Mouse (Mus musculus): Measurements from ENCODE around the gene Clic4. TPM values are rescaled to one million over a fixed set of nuclear protein-coding genes. Genes with fewer than 3 reads are reported as not detected.
"Not testable (repeated sequence)": the region's sequence is repeated elsewhere in the genome, so short reads cannot be mapped to it uniquely, and the experiment has no call there.

The Clic4 gene
- polyA plus RNA-seq, 1 experiment from 2014 or later, result 27.5 TPM

GRCm38 (mm10) chr4:135285436-135285835, 12.8 kb upstream of the Clic4 start:
- no peak overlapping the region for H3K9ac ChIP-seq (replicated peaks; ENCODE audit: low read depth, low read length)
- no peaks in the 10 kb centered on the region for H3K4me1 ChIP-seq (ENCODE audit: control insufficient read depth, insufficient read depth, low read length)
- no peaks in the 10 kb centered on the region for H3K27me3 ChIP-seq (ENCODE audit: control insufficient read depth, insufficient read depth, low read length)
- H3K4me2 ChIP-seq (ENCODE audit: low read depth, low read length), result no peak overlapping the region
- H3K9me3 ChIP-seq (ENCODE audit: control insufficient read depth, low read length), result no peaks in the 10 kb centered on the region
- no peak overlapping the region for H3K4me3 ChIP-seq (ENCODE audit: low read depth, low read length)
- no peak overlapping the region for H3K27ac ChIP-seq (ENCODE audit: low read depth, low read length)
- no peak for ATAC-seq (ENCODE audit: low read depth)
- H3K36me3 ChIP-seq (ENCODE audit: control insufficient read depth, insufficient read depth, low read length), result no peaks in the 10 kb centered on the region
- 48% methylated on average over 8 of the region's 8 CpGs for WGBS

- ATAC-seq (ENCODE audit: low read depth), result no peak
- no peak overlapping the region for H3K4me3 ChIP-seq (ENCODE audit: low read depth, low read length)
- 84% methylated on average over 7 of the region's 7 CpGs for WGBS
Observed at GRCm38 (mm10) chr4:135283875-135284274, 11.3 kb upstream of the Clic4 start.

GRCm38 (mm10) chr4:135283417-135283816, 10.8 kb upstream of the Clic4 start:
- H3K4me1 ChIP-seq (ENCODE audit: control insufficient read depth, insufficient read depth, low read length), result no peaks in the 10 kb centered on the region
- ATAC-seq (ENCODE audit: low read depth), result no peak

More at GRCm38 (mm10) chr4:135283875-135284274, 11.3 kb upstream of the Clic4 start:
- Histone ChIP-seq H3K36me3 (ENCODE audit: control insufficient read depth, insufficient read depth, low read length) (no peaks in the 10 kb centered on the region), H3K9ac (replicated peaks; ENCODE audit: low read depth, low read length) (no peak overlapping the region), H3K27me3 (ENCODE audit: control insufficient read depth, insufficient read depth, low read length) (no peaks in the 10 kb centered on the region), H3K9me3 (ENCODE audit: control insufficient read depth, low read length) (no peaks in the 10 kb centered on the region), H3K4me2 (ENCODE audit: low read depth, low read length) (no peak overlapping the region), H3K27ac (ENCODE audit: low read depth, low read length) (no peak overlapping the region), H3K4me1 (ENCODE audit: control insufficient read depth, insufficient read depth, low read length) (no peaks in the 10 kb centered on the region)

GRCm38 (mm10) chr4:135282651-135283290, 10.2 kb upstream of the Clic4 start:
- ATAC-seq (ENCODE audit: low read depth), result no peak
- Histone ChIP-seq H3K27me3 (ENCODE audit: control insufficient read depth, insufficient read depth, low read length) (no peaks in the 10 kb centered on the region), H3K9me3 (ENCODE audit: control insufficient read depth, low read length) (no peaks in the 10 kb centered on the region), H3K4me2 (ENCODE audit: low read depth, low read length) (no peak overlapping the region), H3K4me1 (ENCODE audit: control insufficient read depth, insufficient read depth, low read length) (no peaks in the 10 kb centered on the region), H3K9ac (replicated peaks; ENCODE audit: low read depth, low read length) (no peak overlapping the region), H3K27ac (ENCODE audit: low read depth, low read length) (no peak overlapping the region), H3K4me3 (ENCODE audit: low read depth, low read length) (no peak overlapping the region), H3K36me3 (ENCODE audit: control insufficient read depth, insufficient read depth, low read length) (no peaks in the 10 kb centered on the region)
- WGBS, result 80% methylated on average over 13 of the region's 13 CpGs

More at GRCm38 (mm10) chr4:135283417-135283816, 10.8 kb upstream of the Clic4 start:
- no peak overlapping the region for H3K27ac ChIP-seq (ENCODE audit: low read depth, low read length)
- H3K9me3 ChIP-seq (ENCODE audit: control insufficient read depth, low read length), result no peaks in the 10 kb centered on the region
- 76% methylated on average over 4 of the region's 4 CpGs for WGBS
- H3K9ac ChIP-seq (replicated peaks; ENCODE audit: low read depth, low read length), result no peak overlapping the region
- no peaks in the 10 kb centered on the region for H3K36me3 ChIP-seq (ENCODE audit: control insufficient read depth, insufficient read depth, low read length)
- no peak overlapping the region for H3K4me3 ChIP-seq (ENCODE audit: low read depth, low read length)
- no peak overlapping the region for H3K4me2 ChIP-seq (ENCODE audit: low read depth, low read length)
- H3K27me3 ChIP-seq (ENCODE audit: control insufficient read depth, insufficient read depth, low read length), result no peaks in the 10 kb centered on the region

- H3K9ac ChIP-seq (replicated peaks; ENCODE audit: low read depth, low read length), result not testable (repeated sequence)
Observed at GRCm38 (mm10) chr4:135280016-135280415, 7.4 kb upstream of the Clic4 start.

GRCm38 (mm10) chr4:135276681-135277379, 4.2 kb upstream of the Clic4 start:
- Histone ChIP-seq H3K36me3 (ENCODE audit: control insufficient read depth, insufficient read depth, low read length) (no peaks in the 10 kb centered on the region), H3K9ac (replicated peaks; ENCODE audit: low read depth, low read length) (no peak overlapping the region), H3K27me3 (ENCODE audit: control insufficient read depth, insufficient read depth, low read length) (peaks cover 4% of the 10 kb centered on the region; the same call in 1 of the 2 replicates), H3K9me3 (ENCODE audit: control insufficient read depth, low read length) (no peaks in the 10 kb centered on the region), H3K4me1 (ENCODE audit: control insufficient read depth, insufficient read depth, low read length) (no peaks in the 10 kb centered on the region), H3K4me2 (ENCODE audit: low read depth, low read length) (no peak overlapping the region), H3K4me3 (ENCODE audit: low read depth, low read length) (no peak overlapping the region), H3K27ac (ENCODE audit: low read depth, low read length) (no peak overlapping the region)
- ATAC-seq (ENCODE audit: low read depth), result no peak
- 62% methylated on average over 4 of the region's 4 CpGs for WGBS

More at GRCm38 (mm10) chr4:135280016-135280415, 7.4 kb upstream of the Clic4 start:
- not testable (repeated sequence) for H3K36me3 ChIP-seq (ENCODE audit: control insufficient read depth, insufficient read depth, low read length); H3K4me2 ChIP-seq (ENCODE audit: low read depth, low read length); H3K4me1 ChIP-seq (ENCODE audit: control insufficient read depth, insufficient read depth, low read length); H3K27ac ChIP-seq (ENCODE audit: low read depth, low read length); H3K9me3 ChIP-seq (ENCODE audit: control insufficient read depth, low read length); H3K27me3 ChIP-seq (ENCODE audit: control insufficient read depth, insufficient read depth, low read length); ATAC-seq (ENCODE audit: low read depth); H3K4me3 ChIP-seq (ENCODE audit: low read depth, low read length)
- 71% methylated on average over 2 of the region's 2 CpGs for WGBS

- no peak overlapping the region for H3K4me2 ChIP-seq (ENCODE audit: low read depth, low read length)
- H3K4me1 ChIP-seq (ENCODE audit: control insufficient read depth, insufficient read depth, low read length), result peaks cover 11% of the 10 kb centered on the region; the same call in 1 of the 2 replicates
- no peaks in the 10 kb centered on the region for H3K36me3 ChIP-seq (ENCODE audit: control insufficient read depth, insufficient read depth, low read length)
- H3K4me3 ChIP-seq (ENCODE audit: low read depth, low read length), result no peak overlapping the region
- H3K9me3 ChIP-seq (ENCODE audit: control insufficient read depth, low read length), result no peaks in the 10 kb centered on the region
- peaks cover 4% of the 10 kb centered on the region; the same call in 1 of the 2 replicates for H3K27me3 ChIP-seq (ENCODE audit: control insufficient read depth, insufficient read depth, low read length)
- H3K9ac ChIP-seq (replicated peaks; ENCODE audit: low read depth, low read length), result no peak overlapping the region
- WGBS, result 80% methylated on average over 7 of the region's 7 CpGs
- no peak for ATAC-seq (ENCODE audit: low read depth)
- H3K27ac ChIP-seq (ENCODE audit: low read depth, low read length), result no peak overlapping the region
Observed at GRCm38 (mm10) chr4:135274761-135275160, 2.1 kb upstream of the Clic4 start.

- H3K27ac ChIP-seq (ENCODE audit: low read depth, low read length), result no peak overlapping the region
- H3K4me1 ChIP-seq (ENCODE audit: control insufficient read depth, insufficient read depth, low read length), result peaks cover 17% of the 10 kb centered on the region; the same call in 1 of the 2 replicates
- H3K9ac ChIP-seq (replicated peaks; ENCODE audit: low read depth, low read length), result no peak overlapping the region
- no peaks in the 10 kb centered on the region for H3K9me3 ChIP-seq (ENCODE audit: control insufficient read depth, low read length)
- H3K4me2 ChIP-seq (ENCODE audit: low read depth, low read length), result peak overlapping the region; percentile 76
- 2% methylated on average over 17 of the region's 17 CpGs for WGBS
- peaks cover 4% of the 10 kb centered on the region; the same call in 1 of the 2 replicates for H3K27me3 ChIP-seq (ENCODE audit: control insufficient read depth, insufficient read depth, low read length)
- no peaks in the 10 kb centered on the region for H3K36me3 ChIP-seq (ENCODE audit: control insufficient read depth, insufficient read depth, low read length)
- ATAC-seq (ENCODE audit: low read depth), result no peak
- peak overlapping the region; percentile 84 for H3K4me3 ChIP-seq (ENCODE audit: low read depth, low read length)
Observed at GRCm38 (mm10) chr4:135273307-135273682, 681 bp upstream of the Clic4 start.

Data from neural tube, embryonic 14.5 days (tissue).